Mouse (Mus musculus) 416B (cell line): ENCODE measurements around the gene Hsd17b1.

Experiments
- DNase-seq: peaks from one replicate; pipeline ENCODE4 v3.0.0; 2011; ENCODE audit warnings: low read depth

Gene Hsd17b1

DNA sequence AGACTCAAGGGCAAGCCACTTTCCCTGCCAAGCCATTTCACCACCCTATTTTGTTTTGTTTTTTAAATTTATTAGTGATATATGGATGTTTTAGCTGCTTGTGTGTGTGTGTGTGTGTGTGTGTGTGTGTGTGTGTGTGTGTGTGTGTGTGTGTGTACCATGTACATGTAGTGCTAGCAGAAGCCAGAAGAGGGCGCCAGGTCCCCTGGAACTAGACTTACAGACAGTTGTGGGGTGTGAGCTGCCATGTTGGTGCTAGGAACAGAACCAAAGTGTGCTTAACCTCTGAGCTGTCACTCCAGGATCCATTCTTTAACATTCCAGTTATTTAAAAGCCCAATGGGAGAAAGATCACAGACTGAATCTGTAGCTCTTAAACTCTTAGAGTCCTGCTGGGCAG lies 48.9 kb downstream of the Hsd17b1 start:
- peak; percentile 37 for DNase-seq

DNA sequence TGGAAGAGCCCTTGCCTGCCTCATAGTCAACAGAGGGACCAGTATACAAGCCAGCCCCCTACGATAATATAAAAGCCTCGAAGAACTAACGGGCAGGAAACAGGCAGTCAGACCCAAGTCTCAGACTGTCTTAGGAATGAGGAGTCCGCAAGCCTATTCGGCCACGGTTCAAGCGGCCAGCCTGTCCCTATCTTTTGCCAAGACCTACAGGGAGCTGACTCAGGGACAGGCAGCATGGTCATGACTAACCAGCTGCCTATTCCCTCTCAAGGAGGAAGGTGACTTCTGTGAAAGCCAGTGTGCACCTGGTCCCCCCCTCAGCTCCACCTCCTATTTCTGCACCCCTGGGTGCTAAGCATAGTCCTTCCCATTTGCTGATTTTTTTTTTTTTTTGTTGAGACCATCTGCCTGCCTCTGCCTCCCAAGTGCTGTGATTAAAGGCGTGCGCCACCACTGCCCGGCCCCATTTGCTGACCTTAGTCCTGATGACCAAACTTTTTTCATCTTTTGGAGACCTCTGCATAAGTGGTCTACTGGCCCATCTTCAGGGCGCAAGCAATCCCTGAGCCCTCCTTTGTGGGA lies 50.9 kb downstream of the Hsd17b1 start:
- DNase-seq = no peak
